11 mouse cellular contexts compared by ENCODE assay signal in the genomic region with DNA sequence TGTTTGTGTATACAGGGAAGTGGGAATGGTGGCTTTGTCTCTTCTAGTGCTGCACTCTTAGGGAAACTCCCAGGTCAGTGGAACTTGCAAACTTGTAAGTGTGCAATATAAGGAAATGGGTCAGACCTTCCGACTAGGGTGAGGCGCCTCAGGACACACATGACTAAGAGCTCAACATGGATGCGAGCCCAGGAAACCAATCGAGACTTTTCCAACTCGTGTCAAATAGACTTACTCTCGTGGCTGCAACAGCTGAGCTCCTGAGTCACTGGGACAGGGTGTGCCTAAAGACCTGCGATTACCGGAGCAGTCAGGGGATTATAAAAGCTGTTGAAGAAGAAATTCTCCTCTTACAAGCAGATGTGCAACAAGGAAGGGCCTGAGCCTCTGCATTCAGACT. TPM values are rescaled to one million over a fixed set of nuclear protein-coding genes. Genes with fewer than 3 reads are reported as not detected.
A peak's percentile ranks its signal among the peaks of the same experiment; 100 is the strongest.
DNase-seq lines count a peak whose midpoint lies in the region; ATAC-seq and TF ChIP-seq lines count a peak whose summit lies in the region.
"Had no signal": no experiment of that assay in that cellular context is flagged by ENCODE, and none has a peak within 500 bp of the region (broad histone marks: within the 10 kb centered on the region; RNA-seq: fewer than 3 reads in every experiment).

No protein-coding gene starts in this region.

- intact Hi-C loops in heart, adult 2 months (cut with DNase I): no loop called here

- TF ChIP-seq CTCF in heart, adult 2 months (IDR thresholded peaks at IDR 0.05): no peak

- no peaks in the 10 kb centered on the region for H3K36me3 ChIP-seq in heart, adult 2 months (ENCODE audit: control insufficient read depth, insufficient read depth, low read length)
- H3K36me3 ChIP-seq in heart, embryonic 11.5 days (ENCODE audit: control insufficient read depth, insufficient read depth, low read length): no peaks in the 10 kb centered on the region
- H3K36me3 ChIP-seq in intestine, embryonic 16.5 days (ENCODE audit: control insufficient read depth, insufficient read depth, low read length): no peaks in the 10 kb centered on the region
- H3K36me3 ChIP-seq in stomach, embryonic 16.5 days (ENCODE audit: control insufficient read depth, insufficient read depth, low read length): no peaks in the 10 kb centered on the region
- H3K36me3 ChIP-seq: heart, embryonic 13.5 days had no signal

- no peak for ATAC-seq in heart, embryonic 11.5 days (replicated peaks; ENCODE audit: insufficient number of reproducible peaks, low FRiP score, low TSS enrichment)
- ATAC-seq in intestine, embryonic 16.5 days: 0 out of 2 replicates have a peak, but pooled peaks have one; percentile 33
- ATAC-seq in stomach, embryonic 16.5 days (ENCODE audit: insufficient read depth, low FRiP score): peak; percentile 32; the same call in 1 of the 2 replicates

- no peaks in the 10 kb centered on the region for H3K79me2 ChIP-seq in heart, adult 2 months (replicated peaks; ENCODE audit: control insufficient read depth, insufficient read depth, low read length)

- 32% methylated on average over 8 of the region's 8 CpGs for WGBS in heart, adult 2 months
- WGBS in heart, embryonic 11.5 days (ENCODE audit: insufficient replicate concordance): 83% methylated on average over 8 of the region's 8 CpGs
- 56% methylated on average over 8 of the region's 8 CpGs for WGBS in intestine, embryonic 16.5 days
- WGBS in stomach, embryonic 16.5 days: 42% methylated on average over 8 of the region's 8 CpGs

- no peak overlapping the region for H3K4me2 ChIP-seq in heart, embryonic 11.5 days
- H3K4me2 ChIP-seq in intestine, embryonic 16.5 days (ENCODE audit: low read depth, low read length): no peak overlapping the region
- H3K4me2 ChIP-seq in stomach, embryonic 16.5 days (ENCODE audit: low read depth, low read length): no peak overlapping the region
- H3K4me2 ChIP-seq: heart, embryonic 13.5 days had no signal

- peak; percentile 69; the same call in 1 of the 2 replicates for TF ChIP-seq EP300 in heart, adult 2 months (IDR thresholded peaks at IDR 0.05; ENCODE audit: insufficient read depth, low read depth, low read length)

- no peaks in the 10 kb centered on the region for H3K9me3 ChIP-seq in heart, embryonic 11.5 days (replicated peaks; ENCODE audit: control insufficient read depth, low read length)
- H3K9me3 ChIP-seq in intestine, embryonic 16.5 days (ENCODE audit: control insufficient read depth, low read length): no peaks in the 10 kb centered on the region
- H3K9me3 ChIP-seq in stomach, embryonic 16.5 days (replicated peaks; ENCODE audit: control insufficient read depth, low read length): no peaks in the 10 kb centered on the region
- H3K9me3 ChIP-seq: heart, embryonic 13.5 days had no signal

- DNase-seq in heart, adult 2 months: peak in 1 of 2 experiments; percentile 31
- peak; percentile 63 for DNase-seq in fat pad, adult 2 months (ENCODE audit: extremely low read depth, low read depth, low spot score)
- DNase-seq in natural killer cell, adult 2 months (ENCODE audit: low spot score in 2 of 2): no peak
- no peak for DNase-seq in retina, embryonic 14.5 days (ENCODE audit: low spot score)
- DNase-seq: cerebellum, postnatal 36 days; kidney, postnatal 14 days; liver had no signal

- H3K9ac ChIP-seq in heart, adult 2 months (ENCODE audit: low read depth, low read length): no peak overlapping the region
- no peak overlapping the region for H3K9ac ChIP-seq in heart, embryonic 11.5 days (ENCODE audit: low read depth, low read length)
- no peak overlapping the region for H3K9ac ChIP-seq in intestine, embryonic 16.5 days (ENCODE audit: low read depth, low read length)
- H3K9ac ChIP-seq in stomach, embryonic 16.5 days (ENCODE audit: low read length): no peak overlapping the region
- H3K9ac ChIP-seq: heart, embryonic 13.5 days had no signal

- no peaks in the 10 kb centered on the region for H3K27me3 ChIP-seq in heart, adult 2 months (ENCODE audit: control insufficient read depth, insufficient read depth, low read length)
- H3K27me3 ChIP-seq in heart, embryonic 11.5 days (ENCODE audit: control insufficient read depth, insufficient read depth, low read length): no peaks in the 10 kb centered on the region
- H3K27me3 ChIP-seq in intestine, embryonic 16.5 days (replicated peaks; ENCODE audit: control insufficient read depth, insufficient read depth, low read length): no peaks in the 10 kb centered on the region
- H3K27me3 ChIP-seq in stomach, embryonic 16.5 days (ENCODE audit: control insufficient read depth, insufficient read depth, low read length): no peaks in the 10 kb centered on the region

- TF ChIP-seq POLR2A in heart, adult 2 months (IDR thresholded peaks at IDR 0.05; ENCODE audit: insufficient read depth, low read depth, low read length): no peak

- no peak overlapping the region for H3K4me3 ChIP-seq in heart, adult 2 months
- no peak overlapping the region for H3K4me3 ChIP-seq in heart, embryonic 11.5 days (ENCODE audit: low read depth, low read length)
- H3K4me3 ChIP-seq in intestine, embryonic 16.5 days (ENCODE audit: low read length): no peak overlapping the region
- no peak overlapping the region for H3K4me3 ChIP-seq in stomach, embryonic 16.5 days (replicated peaks; ENCODE audit: low read length)
- H3K4me3 ChIP-seq: heart, embryonic 13.5 days had no signal

- peaks cover 2% of the 10 kb centered on the region; the same call in 1 of the 2 replicates for H3K4me1 ChIP-seq in heart, adult 2 months (ENCODE audit: control insufficient read depth, insufficient read depth, low read length)
- peaks cover 21% of the 10 kb centered on the region for H3K4me1 ChIP-seq in heart, embryonic 11.5 days (ENCODE audit: control insufficient read depth, insufficient read depth, low read length)
- peaks cover 14% of the 10 kb centered on the region for H3K4me1 ChIP-seq in intestine, embryonic 16.5 days (ENCODE audit: control insufficient read depth, insufficient read depth, low read length)
- peaks cover 11% of the 10 kb centered on the region for H3K4me1 ChIP-seq in stomach, embryonic 16.5 days (ENCODE audit: control insufficient read depth, insufficient read depth, low read length)

- no peak overlapping the region for H3K27ac ChIP-seq in heart, adult 2 months
- no peak overlapping the region for H3K27ac ChIP-seq in heart, embryonic 11.5 days (ENCODE audit: low read depth, low read length)
- H3K27ac ChIP-seq in intestine, embryonic 16.5 days (ENCODE audit: low read length): no peak overlapping the region
- peak overlapping the region; percentile 22; the same call in 1 of the 2 replicates for H3K27ac ChIP-seq in stomach, embryonic 16.5 days (ENCODE audit: low read length)
- H3K27ac ChIP-seq: heart, embryonic 13.5 days had no signal

RNA-seq across cellular contexts. Expression of a gene that starts 33.9 kb away (rescaled TPM):
- total RNA-seq in heart, adult 2 months (2021): 1 to 10 TPM; 7.9 to 8.4 TPM
- polyA plus RNA-seq in heart, adult 2 months (2012; rRNA removed): 3.8 and 5.5 TPM in 2 replicates
- 43.0 and 43.9 TPM in 2 replicates for polyA plus RNA-seq in heart, embryonic 11.5 days (2014; fragmentation: Nextera tagmentation; extraction: Ambion mirVana)
- polyA plus RNA-seq in intestine, embryonic 16.5 days (2015; fragmentation: Nextera tagmentation; extraction: Ambion mirVana): 40.0 and 49.4 TPM in 2 replicates
- 53.5 and 54.5 TPM in 2 replicates for polyA plus RNA-seq in stomach, embryonic 16.5 days (2015; fragmentation: Nextera tagmentation; extraction: Ambion mirVana)
